Mouse (Mus musculus) testis, adult 2 months (tissue): ENCODE data around the gene Ndufb3.

Experiments
- CTCF ChIP-seq: fragments of 200-500 bp; IDR thresholded peaks from 2 replicates; pipeline ENCODE4 v1.5.1; 2012; ENCODE audit warnings: low read depth, mild to moderate bottlenecking, inconsistent platforms, low read length, moderate library complexity; ENCODE audit not compliant: control insufficient read depth, insufficient read depth, insufficient replicate concordance
- POLR2A ChIP-seq: fragments of 200-500 bp; IDR thresholded peaks from 2 replicates; pipeline ENCODE4 v1.6.1; 2012; ENCODE audit warnings: low read depth, mild to moderate bottlenecking, inconsistent platforms, low read length, moderate library complexity; ENCODE audit not compliant: control insufficient read depth

GRCm38 (mm10) chr1:58582611-58583010, 3.6 kb upstream of the Ndufb3 start:
- TF ChIP-seq CTCF (no peak), POLR2A (no peak)
